Mouse (Mus musculus) heart, adult 2 months (tissue): ENCODE data around the gene Ets1.

Experiments
- CTCF ChIP-seq: fragments of 200-600 bp; IDR thresholded peaks from 2 replicates; pipeline ENCODE4 v1.8.1; 2022; ENCODE audit warnings: antibody characterized with exemption, mild to moderate bottlenecking, moderate library complexity
- EP300 ChIP-seq: fragments of 200-500 bp; IDR thresholded peaks from 2 replicates; pipeline ENCODE4 v1.6.1; 2011; ENCODE audit warnings: low read depth, low read length, control low read depth; ENCODE audit not compliant: insufficient read depth
- POLR2A ChIP-seq: fragments of 200-500 bp; IDR thresholded peaks from 2 replicates; pipeline ENCODE4 v1.6.1; 2011; ENCODE audit warnings: mild to moderate bottlenecking, low read depth, low read length, control low read depth; ENCODE audit not compliant: insufficient read depth

- TF ChIP-seq POLR2A: no peak
- TF ChIP-seq CTCF: no peak
- no peak for TF ChIP-seq EP300
These were observed 128.4 kb downstream of the Ets1 start for GRCm38 (mm10) chr9:32764374-32764773.
